Mouse (Mus musculus) MEL (cell line): ENCODE data around the gene Sort1.

ENCODE experiments used
- CHD2 ChIP-seq: IDR thresholded peaks from 2 replicates; pipeline ENCODE4 v1.6.1; 2011; ENCODE audit warnings: low read length, improper control_type of control experiment
- CTCF ChIP-seq, 3 experiments: IDR thresholded peaks in 2 of 3; conservative IDR thresholded peaks in 1 of 3; 2 replicates each; pipeline ENCODE4 v1.5.1; 2011 to 2012; ENCODE audit warnings: low read length in 3 of 3, low read depth in 2 of 3, mild to moderate bottlenecking in 2 of 3, improper control_type of control experiment in 1 of 3, inconsistent platforms in 1 of 3, mixed read lengths in 1 of 3, moderate library complexity in 1 of 3; ENCODE audit not compliant: control insufficient read depth in 1 of 3, insufficient read depth in 1 of 3, poor library complexity in 1 of 3, severe bottlenecking in 1 of 3
- E2F4 ChIP-seq: IDR thresholded peaks from 2 replicates; pipeline ENCODE4 v1.6.1; 2011; ENCODE audit warnings: low read depth, low read length, improper control_type of control experiment, borderline replicate concordance
- EP300 ChIP-seq, 2 experiments: IDR thresholded peaks; 2 replicates each; pipeline ENCODE4 v1.6.1; 2011; ENCODE audit warnings: improper control_type of control experiment in 2 of 2, low read length in 2 of 2, low read depth in 1 of 2, mild to moderate bottlenecking in 1 of 2
- HCFC1 ChIP-seq: IDR thresholded peaks from 2 replicates; pipeline ENCODE4 v1.6.1; 2012; ENCODE audit warnings: low read depth, mild to moderate bottlenecking, inconsistent platforms, low read length, improper control_type of control experiment, moderate library complexity
- MAFK ChIP-seq: IDR thresholded peaks from 2 replicates; pipeline ENCODE4 v1.6.1; 2011; ENCODE audit warnings: low read depth, mild to moderate bottlenecking, low read length, improper control_type of control experiment, borderline replicate concordance
- MEF2A ChIP-seq: IDR thresholded peaks from 2 replicates; pipeline ENCODE4 v1.6.1; 2014; ENCODE audit warnings: low read depth, mild to moderate bottlenecking, inconsistent platforms, low read length, improper control_type of control experiment; ENCODE audit not compliant: poor library complexity, insufficient replicate concordance, severe bottlenecking; ENCODE audit errors: extremely low read depth
- POLR2A ChIP-seq, 2 experiments: IDR thresholded peaks; 2 replicates each; pipeline ENCODE4 v1.6.1; 2011 to 2012; ENCODE audit warnings: low read length in 2 of 2, mild to moderate bottlenecking in 2 of 2, control low read depth in 1 of 2, improper control_type of control experiment in 1 of 2, low read depth in 1 of 2, moderate library complexity in 1 of 2; ENCODE audit not compliant: control insufficient read depth in 1 of 2, insufficient read depth in 1 of 2, poor library complexity in 1 of 2
- SMC3 ChIP-seq: IDR thresholded peaks from 2 replicates; pipeline ENCODE4 v1.6.1; 2011; ENCODE audit warnings: low read depth, low read length, improper control_type of control experiment
- TCF12 ChIP-seq: IDR thresholded peaks from 2 replicates; pipeline ENCODE4 v1.6.1; 2014; ENCODE audit warnings: low read depth, mild to moderate bottlenecking, inconsistent platforms, low read length, improper control_type of control experiment, moderate library complexity
- USF1 ChIP-seq: IDR thresholded peaks from 2 replicates; pipeline ENCODE4 v1.6.1; 2014; ENCODE audit warnings: low read depth, mild to moderate bottlenecking, inconsistent platforms, low read length, improper control_type of control experiment, moderate library complexity
- USF2 ChIP-seq, 2 experiments: IDR thresholded peaks; 2 replicates each; pipeline ENCODE4 v1.6.1; 2011 to 2012; ENCODE audit warnings: improper control_type of control experiment in 2 of 2, low read length in 2 of 2, borderline replicate concordance in 1 of 2, inconsistent platforms in 1 of 2, low read depth in 1 of 2, mild to moderate bottlenecking in 1 of 2; ENCODE audit not compliant: insufficient read depth in 1 of 2

- no peak for TF ChIP-seq SMC3
- TF ChIP-seq CTCF (IDR thresholded peaks at IDR 0.05 in 2 of 3, conservative IDR thresholded peaks at IDR 0.05 in 1 of 3; ENCODE audit: control insufficient read depth in 1 of 3, insufficient read depth in 1 of 3, low read depth in 2 of 3, low read length in 3 of 3, poor library complexity in 1 of 3, severe bottlenecking in 1 of 3): no peak
- no peak for TF ChIP-seq HCFC1
- no peak for TF ChIP-seq E2F4
- no peak for TF ChIP-seq USF1
- TF ChIP-seq EP300 (IDR thresholded peaks at IDR 0.05; ENCODE audit: low read depth in 1 of 2, low read length in 2 of 2): no peak
- no peak for TF ChIP-seq CHD2
- no peak for TF ChIP-seq MAFK
- TF ChIP-seq POLR2A (IDR thresholded peaks at IDR 0.05; ENCODE audit: control insufficient read depth in 1 of 2, insufficient read depth in 1 of 2, low read depth in 1 of 2, low read length in 2 of 2, poor library complexity in 1 of 2): no peak
- TF ChIP-seq MEF2A: no peak
- no peak for TF ChIP-seq USF2 (IDR thresholded peaks at IDR 0.05; ENCODE audit: borderline replicate concordance in 1 of 2, insufficient read depth in 1 of 2, low read depth in 1 of 2, low read length in 2 of 2)
- TF ChIP-seq TCF12: no peak
These were observed 37.0 kb upstream of the Sort1 start for GRCm38 (mm10) chr3:108246857-108247256.
